Mouse (Mus musculus): ENCODE results near the gene Vmn2r32.
"Not testable (repeated sequence)": the region's sequence is repeated elsewhere in the genome, so short reads cannot be mapped to it uniquely, and the experiment has no call there.

Vmn2r32 gene

DNA sequence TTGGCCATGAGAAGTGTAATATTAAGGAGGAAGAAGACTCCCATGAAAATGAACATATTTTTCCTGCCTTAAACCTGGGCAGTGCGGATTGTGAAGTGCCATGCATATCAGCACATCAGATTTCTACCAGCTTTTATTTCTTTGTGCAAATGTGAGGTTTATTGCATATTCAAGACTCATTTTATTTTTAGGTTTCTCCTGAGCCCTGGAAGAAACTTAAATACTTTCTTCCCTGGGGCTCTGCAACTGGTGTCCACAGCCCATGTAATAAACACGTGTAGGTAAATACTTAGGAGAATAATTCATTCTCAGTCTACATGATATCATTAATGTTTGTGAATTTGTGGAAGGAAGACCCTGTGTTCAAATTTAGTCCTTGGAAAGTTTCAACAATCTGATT lies at the start of gene Vmn2r32:
Vmn2r32 (minus strand) TSS at position 101 of the 400 bp plus-strand sequence.
- not testable (repeated sequence) for DNase-seq

Data from cerebellum, adult 8-10 months (tissue).